Mouse (Mus musculus) midbrain, embryonic 15.5 days (tissue): ENCODE measurements at regions not wholly inside any gene's neighbourhood (a gene's known extent, or its start where the extent isn't known, plus 50 kb on each side); places are given as distances from the start of the nearest gene placed in this dataset.

ENCODE experiments used
- ATAC-seq: fragments of 200-750 bp; cut with Nextera tagmentation; replicated peaks from 2 replicates; pipeline ENCODE4 v1.8.0; 2017; ENCODE audit warnings: moderate TSS enrichment
- H3K27ac ChIP-seq: fragments of 300-500 bp; sonication (generic); 2 replicates; pipeline ENCODE4 v1.5.1; 2015; ENCODE audit warnings: mild to moderate bottlenecking, inconsistent platforms
- H3K27me3 ChIP-seq: fragments of 300-500 bp; sonication (generic); replicated peaks from 2 replicates; pipeline ENCODE4 v1.6.1; 2015; ENCODE audit warnings: inconsistent platforms
- H3K36me3 ChIP-seq: fragments of 300-500 bp; sonication (generic); replicated peaks from 2 replicates; pipeline ENCODE4 v1.6.1; 2015; ENCODE audit warnings: inconsistent platforms
- H3K4me1 ChIP-seq: fragments of 300-500 bp; sonication (generic); 2 replicates; pipeline ENCODE4 v1.6.1; 2015; ENCODE audit warnings: inconsistent platforms
- H3K4me2 ChIP-seq: fragments of 300-500 bp; sonication (generic); 2 replicates; pipeline ENCODE4 v1.6.1; 2015; ENCODE audit warnings: inconsistent platforms, mild to moderate bottlenecking, moderate library complexity
- H3K4me3 ChIP-seq: fragments of 300-500 bp; sonication (generic); 2 replicates; pipeline ENCODE4 v1.5.1; 2015; ENCODE audit warnings: mild to moderate bottlenecking, inconsistent platforms
- H3K9ac ChIP-seq: fragments of 300-500 bp; sonication (generic); 2 replicates; pipeline ENCODE4 v1.6.1; 2015; ENCODE audit warnings: mild to moderate bottlenecking, inconsistent platforms
- H3K9me3 ChIP-seq: fragments of 300-500 bp; sonication (generic); 2 replicates; pipeline ENCODE4 v1.6.1; 2016; ENCODE audit warnings: inconsistent platforms
- WGBS: fragments of 180-500 bp; shearing (Covaris S2); methylation state at CpG from one replicate; pipeline ENCODE4 v1.1.7; 2015; ENCODE audit warnings: mixed read lengths; 5-methylcytosine and 5-hydroxymethylcytosine counted together

- peaks cover 10% of the 10 kb centered on the region for H3K4me1 ChIP-seq
- H3K9ac ChIP-seq = no peak overlapping the region
- no peak overlapping the region for H3K4me3 ChIP-seq
- no peaks in the 10 kb centered on the region for H3K9me3 ChIP-seq
- 45% methylated on average over 2 of the region's 2 CpGs for WGBS
- no peak overlapping the region for H3K4me2 ChIP-seq
- H3K27me3 ChIP-seq = no peaks in the 10 kb centered on the region
- H3K27ac ChIP-seq = no peak overlapping the region
- H3K36me3 ChIP-seq = no peaks in the 10 kb centered on the region
- ATAC-seq = 0 out of 2 replicates have a peak, but pooled peaks have one; percentile 33
These were observed 221.1 kb upstream of the Sox14 start for GRCm38 (mm10) chr9:100097028-100097427.

GRCm38 (mm10) chr9:100095559-100095959 is 219.6 kb upstream of the Sox14 start:
- no peaks in the 10 kb centered on the region for H3K36me3 ChIP-seq
- H3K9ac ChIP-seq = no peak overlapping the region
- no peak overlapping the region for H3K4me2 ChIP-seq
- H3K4me1 ChIP-seq = peaks cover 10% of the 10 kb centered on the region
- whole genome bisulfite sequencing = 14% methylated on average over 7 of the region's 7 CpGs
- ATAC-seq = peak; percentile 82
- H3K4me3 ChIP-seq = no peak overlapping the region
- H3K9me3 ChIP-seq = no peaks in the 10 kb centered on the region
- no peak overlapping the region; the same call in 1 of the 2 replicates for H3K27ac ChIP-seq
- 0 out of 2 replicates have a peak, but pooled peaks cover 3% of the 10 kb centered on the region for H3K27me3 ChIP-seq

- peaks cover 10% of the 10 kb centered on the region for H3K4me1 ChIP-seq
- peak overlapping the region; percentile 1; the same call in 1 of the 2 replicates for H3K27ac ChIP-seq
- H3K4me3 ChIP-seq = no peak overlapping the region
- no peaks in the 10 kb centered on the region for H3K9me3 ChIP-seq
- H3K27me3 ChIP-seq = 0 out of 2 replicates have a peak, but pooled peaks cover 4% of the 10 kb centered on the region
- ATAC-seq = no peak; the same call in none of the 2 replicates
- H3K36me3 ChIP-seq = no peaks in the 10 kb centered on the region
- no peak overlapping the region for H3K4me2 ChIP-seq
- H3K9ac ChIP-seq = no peak overlapping the region
- WGBS = 39% methylated on average over 6 of the region's 6 CpGs
These were observed 219.1 kb upstream of the Sox14 start for GRCm38 (mm10) chr9:100094956-100095558.

- no peak overlapping the region for H3K4me3 ChIP-seq
- no peaks in the 10 kb centered on the region for H3K36me3 ChIP-seq
- no peak for ATAC-seq
- WGBS = 92% methylated on average over 5 of the region's 5 CpGs
- H3K4me1 ChIP-seq = no peaks in the 10 kb centered on the region
- 0 out of 2 replicates have a peak, but pooled peaks cover 2% of the 10 kb centered on the region for H3K9me3 ChIP-seq
- no peaks in the 10 kb centered on the region for H3K27me3 ChIP-seq
- no peak overlapping the region for H3K27ac ChIP-seq
- no peak overlapping the region for H3K9ac ChIP-seq
- H3K4me2 ChIP-seq = no peak overlapping the region
These were observed 195.2 kb upstream of the Sox14 start for GRCm38 (mm10) chr9:100071141-100071540.

- Histone ChIP-seq H3K4me3 (no peak overlapping the region), H3K36me3 (no peaks in the 10 kb centered on the region), H3K4me2 (no peak overlapping the region), H3K9ac (no peak overlapping the region), H3K27ac (no peak overlapping the region), H3K4me1 (no peaks in the 10 kb centered on the region), H3K9me3 (no peaks in the 10 kb centered on the region), H3K27me3 (0 out of 2 replicates have a peak, but pooled peaks cover 5% of the 10 kb centered on the region)
- no peak for ATAC-seq
- WGBS = 77% methylated on average over 1 of the region's 1 CpGs
These were observed 182.6 kb upstream of the Sox14 start for GRCm38 (mm10) chr9:100058541-100058940.

- ATAC-seq = no peak
- H3K27ac ChIP-seq = no peak overlapping the region
- WGBS = 14% methylated on average over 13 of the region's 13 CpGs
- peaks cover 3% of the 10 kb centered on the region; the same call in 1 of the 2 replicates for H3K4me1 ChIP-seq
- H3K4me2 ChIP-seq = peak overlapping the region; percentile 30
- H3K27me3 ChIP-seq = peaks cover 9% of the 10 kb centered on the region; the same call in 1 of the 2 replicates
- no peaks in the 10 kb centered on the region for H3K9me3 ChIP-seq
- no peak overlapping the region for H3K9ac ChIP-seq
- no peak overlapping the region for H3K4me3 ChIP-seq
- no peaks in the 10 kb centered on the region for H3K36me3 ChIP-seq
These were observed 170.3 kb upstream of the Sox14 start for GRCm38 (mm10) chr9:100046213-100046807.

GRCm38 (mm10) chr9:100045636-100046035 is 169.7 kb upstream of the Sox14 start:
- WGBS = 17% methylated on average over 5 of the region's 5 CpGs

GRCm38 (mm10) chr9:100041776-100042175 is 165.8 kb upstream of the Sox14 start:
- WGBS = 50% methylated on average over 6 of the region's 6 CpGs
- Histone ChIP-seq H3K4me2 (no peak overlapping the region), H3K4me3 (no peak overlapping the region), H3K36me3 (no peaks in the 10 kb centered on the region), H3K4me1 (peaks cover 3% of the 10 kb centered on the region; the same call in 1 of the 2 replicates), H3K9me3 (no peaks in the 10 kb centered on the region), H3K9ac (no peak overlapping the region), H3K27me3 (0 out of 2 replicates have a peak, but pooled peaks cover 3% of the 10 kb centered on the region), H3K27ac (no peak overlapping the region)
- ATAC-seq = no peak

More at GRCm38 (mm10) chr9:100045636-100046035, 169.7 kb upstream of the Sox14 start:
- Histone ChIP-seq H3K4me1 (peaks cover 3% of the 10 kb centered on the region; the same call in 1 of the 2 replicates), H3K9me3 (no peaks in the 10 kb centered on the region), H3K9ac (no peak overlapping the region), H3K36me3 (no peaks in the 10 kb centered on the region), H3K27ac (no peak overlapping the region), H3K27me3 (peaks cover 9% of the 10 kb centered on the region; the same call in 1 of the 2 replicates), H3K4me2 (no peak overlapping the region), H3K4me3 (no peak overlapping the region)
- ATAC-seq = no peak

- Histone ChIP-seq H3K27ac (no peak overlapping the region), H3K27me3 (no peaks in the 10 kb centered on the region), H3K9ac (no peak overlapping the region), H3K9me3 (no peaks in the 10 kb centered on the region), H3K4me2 (no peak overlapping the region), H3K36me3 (no peaks in the 10 kb centered on the region), H3K4me3 (no peak overlapping the region), H3K4me1 (no peaks in the 10 kb centered on the region)
- 69% methylated on average over 5 of the region's 5 CpGs for WGBS
- no peak for ATAC-seq
These were observed 147.7 kb upstream of the Sox14 start for GRCm38 (mm10) chr9:100023641-100024040.

- Histone ChIP-seq H3K27ac (no peak overlapping the region), H3K4me1 (no peaks in the 10 kb centered on the region), H3K9me3 (no peaks in the 10 kb centered on the region), H3K36me3 (no peaks in the 10 kb centered on the region), H3K4me2 (no peak overlapping the region), H3K27me3 (no peaks in the 10 kb centered on the region), H3K4me3 (no peak overlapping the region), H3K9ac (no peak overlapping the region)
- no peak for ATAC-seq
- 60% methylated on average over 3 of the region's 3 CpGs for WGBS
These were observed 146.1 kb upstream of the Sox14 start for GRCm38 (mm10) chr9:100022035-100022434.

- H3K4me3 ChIP-seq = peak overlapping the region; percentile 31; the same call in 1 of the 2 replicates
- peak; percentile 42; the same call in 1 of the 2 replicates for ATAC-seq
These were observed 119.2 kb upstream of the Sox14 start for GRCm38 (mm10) chr9:99995204-99995603.

GRCm38 (mm10) chr9:99994285-99995144 is 118.5 kb upstream of the Sox14 start:
- Histone ChIP-seq H3K9ac (peak overlapping the region; percentile 12; the same call in 1 of the 2 replicates), H3K27ac (peak overlapping the region; percentile 45; the same call in 1 of the 2 replicates), H3K4me3 (peak overlapping the region; percentile 31), H3K9me3 (no peaks in the 10 kb centered on the region), H3K27me3 (peaks cover 4% of the 10 kb centered on the region; the same call in 1 of the 2 replicates), H3K36me3 (no peaks in the 10 kb centered on the region), H3K4me1 (peaks cover 16% of the 10 kb centered on the region), H3K4me2 (peak overlapping the region; percentile 50)
- WGBS = under 1% methylated on average over 30 of the region's 30 CpGs
- peak; percentile 70 for ATAC-seq

More at GRCm38 (mm10) chr9:99995204-99995603, 119.2 kb upstream of the Sox14 start:
- Histone ChIP-seq H3K9me3 (no peaks in the 10 kb centered on the region), H3K36me3 (no peaks in the 10 kb centered on the region), H3K27me3 (peaks cover 4% of the 10 kb centered on the region; the same call in 1 of the 2 replicates), H3K9ac (no peak overlapping the region), H3K4me2 (peak overlapping the region; percentile 50), H3K4me1 (peaks cover 16% of the 10 kb centered on the region), H3K27ac (peak overlapping the region; percentile 45; the same call in 1 of the 2 replicates)
- WGBS = 37% methylated on average over 8 of the region's 8 CpGs
